Mouse (Mus musculus): ENCODE measurements around the gene Fam133b.

DNA sequence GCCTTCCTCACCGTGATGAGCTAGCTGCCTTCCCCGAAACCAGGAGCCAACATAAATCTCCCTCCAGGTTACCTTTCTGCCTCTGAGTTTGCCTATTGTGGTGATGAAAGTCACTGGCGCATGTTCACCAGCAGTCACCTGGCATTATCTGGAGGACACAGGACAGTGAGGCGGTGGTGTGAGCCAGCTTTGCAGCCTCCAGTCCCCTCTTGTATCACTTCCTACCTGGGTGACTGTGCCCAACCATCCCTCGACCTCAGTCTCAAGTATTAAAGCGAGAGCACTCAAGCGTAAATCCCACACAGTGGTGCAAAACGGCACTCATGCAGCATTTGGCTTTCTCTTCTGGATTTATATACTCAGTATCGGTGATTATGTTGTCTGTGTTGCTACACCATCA, 49.7 kb upstream of the Fam133b start:
- TF ChIP-seq CTCF (IDR thresholded peaks at IDR 0.05; ENCODE audit: control insufficient read depth, insufficient read depth, low read length) = no peak
- no peak for TF ChIP-seq POLR2A (IDR thresholded peaks at IDR 0.05; ENCODE audit: borderline replicate concordance, control insufficient read depth, low read depth, low read length)
